Mouse (Mus musculus) bone marrow, adult 2 months (tissue): ENCODE data around the gene Ikzf2. TPM values are rescaled to one million over a fixed set of nuclear protein-coding genes. Genes with fewer than 3 reads are reported as not detected.

Experiments
- H3K27ac ChIP-seq: fragments of 200-500 bp; 2 replicates; pipeline ENCODE4 v1.5.1; 2012; ENCODE audit warnings: low read depth, mild to moderate bottlenecking, control low read depth, inconsistent platforms, low read length; ENCODE audit not compliant: control insufficient read depth, poor library complexity, insufficient read depth
- H3K4me1 ChIP-seq: fragments of 200-500 bp; 2 replicates; pipeline ENCODE4 v1.6.1; 2011; ENCODE audit warnings: low read length; ENCODE audit not compliant: control insufficient read depth, insufficient read depth
- H3K4me3 ChIP-seq: fragments of 200-500 bp; replicated peaks from 2 replicates; pipeline ENCODE3; 2011; ENCODE audit warnings: mild to moderate bottlenecking, low read depth, low read length, control low read depth; ENCODE audit not compliant: control insufficient read depth
- CTCF ChIP-seq: fragments of 200-500 bp; IDR thresholded peaks from 2 replicates; pipeline ENCODE4 v1.5.1; 2011; ENCODE audit warnings: low read length, control low read depth; ENCODE audit not compliant: control insufficient read depth, insufficient read depth
- POLR2A ChIP-seq: fragments of 200-500 bp; IDR thresholded peaks from 2 replicates; pipeline ENCODE4 v1.6.1; 2011; ENCODE audit warnings: low read depth, mild to moderate bottlenecking, control low read depth, low read length, borderline replicate concordance; ENCODE audit not compliant: control insufficient read depth
- WGBS: fragments of 180-500 bp; shearing (Covaris S2); methylation state at CpG from one replicate; pipeline ENCODE4 v1.1.7; 2018; 5-methylcytosine and 5-hydroxymethylcytosine counted together
- polyA plus RNA-seq: library from polyadenylated mRNA; stranded (reverse); fragments of >200 nt; gene quantifications from 2 replicates; pipeline ENCODE4 v1.2.4, GENCODE M21; 2011; ENCODE audit warnings: low replicate concordance; ENCODE audit not compliant: missing spikeins, insufficient read depth, insufficient read length

Gene Ikzf2
- polyA plus RNA-seq, 1 experiment: 1.4 TPM

- H3K4me1 ChIP-seq: no peaks in the 10 kb centered on the region; the same call in 1 of the 2 replicates
- 0% methylated on average over 5 of the region's 5 CpGs for WGBS
- no peak overlapping the region for H3K4me3 ChIP-seq
- H3K27ac ChIP-seq: no peak overlapping the region
- no peak for TF ChIP-seq POLR2A
- TF ChIP-seq CTCF: peak; percentile 78
Measured at GRCm38 (mm10) chr1:69688961-69689360, 1.9 kb upstream of the Ikzf2 start.

GRCm38 (mm10) chr1:69688118-69688517 is 1.1 kb upstream of the Ikzf2 start:
- Histone ChIP-seq H3K4me1 (no peaks in the 10 kb centered on the region; the same call in 1 of the 2 replicates), H3K4me3 (no peak overlapping the region), H3K27ac (no peak overlapping the region)
- WGBS: 3% methylated on average over 4 of the region's 4 CpGs
- TF ChIP-seq CTCF: no peak
- TF ChIP-seq POLR2A: no peak

- WGBS: 0% methylated on average over 6 of the region's 6 CpGs
- 0 out of 2 replicates have a peak overlapping the region, but pooled peaks have one; percentile 17 for H3K27ac ChIP-seq
- peak overlapping the region; percentile 71 for H3K4me3 ChIP-seq
- TF ChIP-seq CTCF (no peak), POLR2A (no peak)
- no peaks in the 10 kb centered on the region; the same call in 1 of the 2 replicates for H3K4me1 ChIP-seq
Measured at GRCm38 (mm10) chr1:69686741-69687075, 337 bp downstream of the Ikzf2 start.

- TF ChIP-seq CTCF: no peak
- no peak for TF ChIP-seq POLR2A
- WGBS: under 1% methylated on average over 15 of the region's 15 CpGs
- Histone ChIP-seq H3K4me3 (peak overlapping the region; percentile 52), H3K4me1 (no peaks in the 10 kb centered on the region; the same call in 1 of the 2 replicates), H3K27ac (no peak overlapping the region)
Measured at GRCm38 (mm10) chr1:69685890-69686490, 1.1 kb downstream of the Ikzf2 start.

- no peak overlapping the region for H3K27ac ChIP-seq
- under 1% methylated on average over 11 of the region's 11 CpGs for whole genome bisulfite sequencing
- H3K4me1 ChIP-seq: no peaks in the 10 kb centered on the region; the same call in 1 of the 2 replicates
- TF ChIP-seq POLR2A (no peak), CTCF (no peak)
- H3K4me3 ChIP-seq: peak overlapping the region; percentile 52
Measured at GRCm38 (mm10) chr1:69685049-69685889, 1.8 kb downstream of the Ikzf2 start.

- 3% methylated on average over 13 of the region's 13 CpGs for WGBS
- TF ChIP-seq POLR2A (no peak), CTCF (no peak)
- Histone ChIP-seq H3K4me3 (peak overlapping the region; percentile 40), H3K4me1 (no peaks in the 10 kb centered on the region; the same call in 1 of the 2 replicates), H3K27ac (no peak overlapping the region)
Measured at GRCm38 (mm10) chr1:69684280-69685040, 2.6 kb downstream of the Ikzf2 start.

GRCm38 (mm10) chr1:69683851-69684250 is 3.2 kb downstream of the Ikzf2 start:
- H3K4me3 ChIP-seq: no peak overlapping the region
- H3K27ac ChIP-seq: no peak overlapping the region
- no peaks in the 10 kb centered on the region; the same call in 1 of the 2 replicates for H3K4me1 ChIP-seq
- TF ChIP-seq CTCF: no peak
- TF ChIP-seq POLR2A: no peak
- WGBS: 2% methylated on average over 3 of the region's 3 CpGs

GRCm38 (mm10) chr1:69683058-69683457 is 4.0 kb downstream of the Ikzf2 start:
- Histone ChIP-seq H3K27ac (no peak overlapping the region), H3K4me3 (peak overlapping the region; percentile 51), H3K4me1 (no peaks in the 10 kb centered on the region; the same call in 1 of the 2 replicates)
- TF ChIP-seq POLR2A (no peak), CTCF (no peak)
- 9% methylated on average over 8 of the region's 8 CpGs for WGBS
